Mouse (Mus musculus) right cerebral cortex, postnatal 36 days (tissue): ENCODE data around the gene Gm38392.

Source experiments
- DNase-seq, 2 experiments: peaks; one replicate each; pipeline ENCODE4 v3.0.0; 2022; ENCODE audit warnings: low spot score in 2 of 2, mixed read lengths in 1 of 2

Gm38392 gene

DNA sequence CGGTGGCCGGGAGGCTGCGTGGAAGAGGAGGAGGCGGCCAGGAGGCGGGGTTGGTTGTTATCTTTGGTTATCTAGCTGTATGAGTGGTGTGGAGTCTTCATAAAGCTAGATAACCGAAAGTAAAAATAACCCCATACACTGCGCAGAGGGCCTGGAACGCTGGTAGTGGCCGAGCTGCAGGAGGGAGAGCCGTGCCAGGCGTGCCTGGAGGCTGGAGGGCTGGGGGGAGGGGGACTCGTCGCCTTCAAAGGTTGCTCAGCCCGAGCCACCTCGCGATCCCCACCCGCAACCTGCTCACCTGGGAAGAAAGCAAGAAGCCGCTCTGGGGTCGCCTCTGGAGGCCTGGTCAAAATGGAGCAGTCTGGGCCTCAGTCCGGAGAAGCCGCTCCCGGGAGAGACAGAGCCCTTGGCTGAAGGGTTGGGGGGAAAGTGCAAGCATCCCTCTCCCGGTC is 71.4 kb downstream of the Gm38392 start:
- DNase-seq = no peak

DNA sequence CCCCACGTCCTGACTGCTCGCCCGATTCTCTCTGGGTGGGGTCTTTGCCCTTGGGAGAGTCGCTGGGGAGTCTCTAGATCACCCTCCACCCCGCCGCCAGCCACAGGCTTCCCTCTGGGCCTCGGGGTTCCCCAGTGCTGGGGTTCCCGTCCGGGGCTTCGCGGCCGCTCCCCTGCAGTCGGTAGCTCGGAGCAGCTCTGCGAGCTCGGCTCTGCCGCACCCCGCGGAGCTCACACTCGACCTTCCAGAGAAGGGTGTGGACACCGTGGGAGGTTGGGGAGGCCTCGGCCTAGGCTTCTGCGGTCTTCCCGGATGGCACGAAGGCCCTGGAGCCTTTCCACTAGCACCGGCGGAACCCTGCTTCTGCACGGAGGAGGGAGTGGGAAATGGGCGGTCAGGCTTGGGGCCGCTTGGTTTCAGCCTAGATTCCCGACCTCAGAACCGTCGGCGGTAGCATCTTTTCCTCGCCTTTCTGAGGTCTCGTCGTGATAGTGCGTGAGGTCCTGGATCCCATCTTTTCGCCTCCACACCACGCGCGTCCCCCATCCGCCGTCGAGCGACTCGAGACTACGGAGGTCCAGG is 71.9 kb downstream of the Gm38392 start:
- DNase-seq = no peak

DNA sequence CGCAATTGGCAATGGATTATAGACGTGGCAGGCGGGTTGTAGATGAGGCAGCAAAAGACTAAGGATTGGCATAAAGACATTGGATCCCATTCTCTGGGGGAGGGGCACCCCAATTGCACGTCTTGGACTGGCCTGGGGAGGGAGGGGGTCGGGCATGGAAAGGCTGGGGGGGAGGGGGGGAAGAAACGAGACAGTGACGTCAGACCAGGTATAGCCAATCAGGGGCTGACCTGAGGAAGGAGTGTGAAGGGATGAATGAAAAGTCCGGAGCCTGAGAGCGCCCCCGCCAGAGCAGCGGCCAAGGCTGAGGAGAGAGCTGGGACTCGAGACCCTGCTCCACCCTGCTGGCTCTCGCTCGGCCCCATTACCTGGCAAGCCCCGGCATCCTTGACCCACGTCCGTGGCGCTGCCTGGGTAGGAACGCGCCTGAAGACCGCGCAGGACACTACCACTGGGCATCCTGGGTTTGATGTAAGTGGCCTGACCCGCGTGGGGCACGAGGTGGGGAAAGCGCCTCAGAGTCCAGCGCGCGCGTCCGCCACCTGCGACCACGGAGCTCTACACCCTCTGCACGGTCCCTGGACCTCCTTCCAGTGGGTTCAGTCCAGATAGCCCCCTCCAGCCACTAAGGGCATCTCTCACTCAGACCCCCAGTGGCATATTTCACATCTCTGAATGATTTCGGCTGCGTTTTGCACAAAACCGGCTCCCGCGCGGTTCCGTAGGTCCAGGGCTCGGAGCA is 72.6 kb downstream of the Gm38392 start:
- peak; percentile 74 to 75 for DNase-seq

GRCm38 (mm10) chr3:88213019-88213418 is 74.0 kb downstream of the Gm38392 start:
- no peak for DNase-seq

DNA sequence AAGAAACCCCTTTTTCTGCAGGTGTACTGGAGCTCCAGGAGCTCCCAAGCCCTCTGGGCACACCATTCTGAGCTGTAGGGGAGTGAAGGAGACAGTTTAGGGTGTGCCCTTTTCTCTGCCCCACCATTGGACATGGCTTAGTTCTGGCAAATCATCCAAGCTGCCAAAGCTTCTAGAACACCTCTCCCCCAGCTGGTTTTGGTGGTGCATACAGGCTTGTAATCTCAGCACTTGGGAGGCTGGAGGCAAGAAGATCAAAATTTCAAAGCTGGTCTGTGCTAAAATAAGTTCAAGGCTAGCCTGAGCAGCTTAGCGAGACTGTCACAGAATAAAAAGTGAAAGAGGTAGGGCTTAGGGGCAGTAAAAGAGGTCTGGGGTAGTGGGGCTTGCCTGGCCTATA is 74.7 kb downstream of the Gm38392 start:
- no peak for DNase-seq

- no peak for DNase-seq
Measured at GRCm38 (mm10) chr3:88210918-88211317, 76.1 kb downstream of the Gm38392 start.

DNA sequence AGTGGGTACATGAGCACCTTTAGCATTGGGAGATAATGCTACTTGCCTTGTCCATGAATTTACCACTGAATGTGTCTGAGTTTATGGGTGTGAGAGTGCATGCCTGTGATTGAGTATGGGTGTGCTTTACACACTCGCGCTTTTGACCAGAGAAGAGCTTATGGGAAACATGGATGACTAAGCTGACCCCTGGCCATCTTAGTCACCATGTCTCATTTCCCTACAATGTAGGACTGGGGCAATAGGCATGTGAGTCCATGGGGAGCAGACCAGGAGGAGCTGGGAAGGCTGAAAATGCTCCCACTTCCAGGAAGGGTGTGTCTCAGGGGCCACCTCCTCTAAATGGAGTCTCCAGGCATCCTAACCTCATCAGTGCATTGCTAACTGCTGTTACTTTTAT is 76.9 kb downstream of the Gm38392 start:
- no peak for DNase-seq

DNA sequence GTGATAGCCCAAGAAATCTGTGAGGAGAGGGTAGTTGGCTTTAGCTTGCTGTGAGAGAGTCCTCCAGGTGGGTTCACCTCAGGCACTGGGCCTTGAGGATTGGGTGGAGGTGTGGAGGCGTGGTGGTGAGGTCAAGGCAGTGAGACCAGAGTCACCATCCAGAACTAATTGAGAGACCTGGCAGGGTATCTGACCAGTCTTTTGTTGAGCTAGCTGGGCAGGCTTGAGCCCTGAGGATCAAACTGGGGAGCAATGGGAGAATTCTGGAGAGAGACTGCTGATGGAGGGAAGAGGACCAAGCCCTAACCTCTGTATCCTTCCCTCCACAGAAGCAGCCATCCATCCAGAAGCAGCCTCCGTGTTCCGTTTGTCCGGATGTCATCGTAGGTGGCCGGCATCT is 77.7 kb downstream of the Gm38392 start:
- no peak for DNase-seq

GRCm38 (mm10) chr3:88208226-88208720 is 78.7 kb downstream of the Gm38392 start:
- no peak for DNase-seq

DNA sequence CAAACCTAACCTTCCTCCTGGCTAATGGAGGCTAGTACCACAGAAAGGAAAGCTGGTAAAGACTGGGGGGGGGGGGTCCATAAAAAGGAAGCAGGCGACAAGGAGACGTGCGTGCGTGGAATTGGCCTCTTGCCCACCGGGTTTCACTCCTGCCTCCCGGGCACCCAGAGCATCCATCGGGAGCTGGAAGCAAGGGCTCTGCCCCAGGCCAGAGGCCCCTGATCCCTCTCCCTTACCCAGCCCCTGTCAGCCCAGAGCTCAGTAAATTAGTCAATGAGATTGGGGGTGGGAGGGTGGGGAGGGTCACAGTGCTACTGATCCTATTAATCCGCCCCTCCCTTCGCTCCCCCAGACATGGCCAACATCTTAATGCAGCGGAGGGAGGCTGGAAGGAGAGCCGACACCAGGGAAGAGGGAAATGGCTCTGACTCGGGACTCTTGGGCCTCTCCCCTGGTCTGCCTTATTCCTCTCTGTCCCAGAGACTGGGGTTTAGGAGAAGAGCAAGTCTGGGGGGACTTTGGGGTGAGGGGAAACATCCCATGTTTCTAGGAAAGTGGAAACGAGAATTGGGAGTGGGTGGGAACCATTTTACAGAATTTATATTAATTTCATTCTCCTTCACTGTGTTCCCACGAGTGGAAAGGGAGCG is 79.4 kb downstream of the Gm38392 start:
- DNase-seq = no peak

GRCm38 (mm10) chr3:88206901-88207371 is 80.1 kb downstream of the Gm38392 start:
- DNase-seq = peak in 1 of 2 experiments; percentile 65

DNA sequence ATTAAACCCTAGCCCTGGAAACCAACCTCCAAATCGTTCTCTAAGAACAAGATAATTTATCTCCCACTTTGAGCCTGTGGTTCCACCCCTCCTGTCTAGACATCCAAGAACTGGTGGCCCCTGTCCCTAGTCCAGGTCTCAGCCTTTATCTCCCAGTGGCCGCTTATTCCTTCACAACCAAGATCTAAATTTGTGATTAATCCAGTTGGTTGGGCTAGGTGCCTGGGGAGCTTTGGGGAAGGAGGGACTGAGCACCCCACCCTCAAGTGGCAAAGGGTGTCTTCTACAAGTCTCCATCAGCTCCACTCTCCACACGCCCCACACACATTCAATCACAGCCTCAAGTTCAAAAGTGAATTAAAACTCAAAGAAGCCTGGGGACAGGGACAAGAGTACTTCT is 80.5 kb downstream of the Gm38392 start:
- DNase-seq = no peak

- DNase-seq = no peak
Measured at GRCm38 (mm10) chr3:88205563-88206491, 81.2 kb downstream of the Gm38392 start.

GRCm38 (mm10) chr3:88205176-88205562 is 81.8 kb downstream of the Gm38392 start:
- no peak for DNase-seq

GRCm38 (mm10) chr3:88204751-88205150 is 82.3 kb downstream of the Gm38392 start:
- DNase-seq = no peak

GRCm38 (mm10) chr3:88203999-88204700 is 82.9 kb downstream of the Gm38392 start:
- DNase-seq = no peak

- no peak for DNase-seq
Measured at GRCm38 (mm10) chr3:88203456-88203855, 83.6 kb downstream of the Gm38392 start.

- DNase-seq = no peak
Measured at GRCm38 (mm10) chr3:88202986-88203385, 84.0 kb downstream of the Gm38392 start.

- DNase-seq = no peak
Measured at GRCm38 (mm10) chr3:88201640-88202039, 85.4 kb downstream of the Gm38392 start.

GRCm38 (mm10) chr3:88200972-88201330 is 86.1 kb downstream of the Gm38392 start:
- no peak for DNase-seq
